Mouse (Mus musculus): ENCODE measurements around the gene Tmem247. TPM values are rescaled to one million over a fixed set of nuclear protein-coding genes. Genes with fewer than 3 reads are reported as not detected.

The Tmem247 gene
- total and polyA plus RNA-seq, 2 experiments from 2014 or later: not detected

GRCm38 (mm10) chr17:86880461-86881044, 36.6 kb upstream of the Tmem247 start:
- Histone ChIP-seq H3K9me3 (ENCODE audit: low read length) (no peaks in the 10 kb centered on the region), H3K27me3 (ENCODE audit: insufficient read depth, low read length) (no peaks in the 10 kb centered on the region), H3K4me1 (ENCODE audit: insufficient read depth, low read length) (no peaks in the 10 kb centered on the region), H3K4me2 (ENCODE audit: low read depth, low read length, poor library complexity, severe bottlenecking) (no peak overlapping the region), H3K27ac (ENCODE audit: low read depth, low read length) (no peak overlapping the region), H3K36me3 (ENCODE audit: insufficient read depth, low read length) (no peaks in the 10 kb centered on the region), H3K9ac (replicated peaks; ENCODE audit: low read length, poor library complexity, severe bottlenecking) (no peak overlapping the region), H3K4me3 (ENCODE audit: low read depth, low read length) (no peak overlapping the region)
- no peak for DNase-seq (ENCODE audit: low spot score)
- no peak for ATAC-seq (ENCODE audit: low FRiP score)
- no peak for TF ChIP-seq CTCF (IDR thresholded peaks at IDR 0.05)
- WGBS: 91% methylated on average over 4 of the region's 4 CpGs

- DNase-seq (ENCODE audit: low spot score) (no peak), ATAC-seq (ENCODE audit: low FRiP score) (no peak)
- WGBS: 74% methylated on average over 4 of the region's 4 CpGs
- H3K36me3 ChIP-seq (ENCODE audit: insufficient read depth, low read length): no peaks in the 10 kb centered on the region
- H3K4me3 ChIP-seq (ENCODE audit: low read depth, low read length): no peak overlapping the region
- TF ChIP-seq CTCF (IDR thresholded peaks at IDR 0.05): no peak
- H3K4me2 ChIP-seq (ENCODE audit: low read depth, low read length, poor library complexity, severe bottlenecking): no peak overlapping the region
- no peak overlapping the region for H3K27ac ChIP-seq (ENCODE audit: low read depth, low read length)
- no peaks in the 10 kb centered on the region for H3K4me1 ChIP-seq (ENCODE audit: insufficient read depth, low read length)
- H3K9ac ChIP-seq (replicated peaks; ENCODE audit: low read length, poor library complexity, severe bottlenecking): no peak overlapping the region
- H3K9me3 ChIP-seq (ENCODE audit: low read length): no peaks in the 10 kb centered on the region
- H3K27me3 ChIP-seq (ENCODE audit: insufficient read depth, low read length): no peaks in the 10 kb centered on the region; the same call in 1 of the 2 replicates
Measured at GRCm38 (mm10) chr17:86895191-86895590, 22.0 kb upstream of the Tmem247 start.

GRCm38 (mm10) chr17:86897486-86898165, 19.5 kb upstream of the Tmem247 start:
- no peak for DNase-seq (ENCODE audit: low spot score)
- H3K9me3 ChIP-seq (ENCODE audit: low read length): no peaks in the 10 kb centered on the region
- 94% methylated on average over 6 of the region's 6 CpGs for WGBS
- H3K4me3 ChIP-seq (ENCODE audit: low read depth, low read length): no peak overlapping the region
- no peak for TF ChIP-seq CTCF (IDR thresholded peaks at IDR 0.05)
- no peak overlapping the region for H3K9ac ChIP-seq (replicated peaks; ENCODE audit: low read length, poor library complexity, severe bottlenecking)
- H3K4me1 ChIP-seq (ENCODE audit: insufficient read depth, low read length): no peaks in the 10 kb centered on the region
- no peak overlapping the region for H3K4me2 ChIP-seq (ENCODE audit: low read depth, low read length, poor library complexity, severe bottlenecking)
- no peak overlapping the region for H3K27ac ChIP-seq (ENCODE audit: low read depth, low read length)
- H3K36me3 ChIP-seq (ENCODE audit: insufficient read depth, low read length): no peaks in the 10 kb centered on the region
- H3K27me3 ChIP-seq (ENCODE audit: insufficient read depth, low read length): no peaks in the 10 kb centered on the region; the same call in 1 of the 2 replicates
- ATAC-seq (ENCODE audit: low FRiP score): no peak

GRCm38 (mm10) chr17:86899821-86900220, 17.3 kb upstream of the Tmem247 start:
- H3K9me3 ChIP-seq (ENCODE audit: low read length): no peaks in the 10 kb centered on the region
- H3K27me3 ChIP-seq (ENCODE audit: insufficient read depth, low read length): no peaks in the 10 kb centered on the region; the same call in 1 of the 2 replicates
- no peak overlapping the region for H3K27ac ChIP-seq (ENCODE audit: low read depth, low read length)
- H3K4me2 ChIP-seq (ENCODE audit: low read depth, low read length, poor library complexity, severe bottlenecking): no peak overlapping the region
- no peak overlapping the region for H3K4me3 ChIP-seq (ENCODE audit: low read depth, low read length)
- H3K9ac ChIP-seq (replicated peaks; ENCODE audit: low read length, poor library complexity, severe bottlenecking): no peak overlapping the region
- H3K4me1 ChIP-seq (ENCODE audit: insufficient read depth, low read length): 0 out of 2 replicates have a peak, but pooled peaks cover 2% of the 10 kb centered on the region
- no peak for TF ChIP-seq CTCF (IDR thresholded peaks at IDR 0.05)
- 92% methylated on average over 5 of the region's 5 CpGs for WGBS
- ATAC-seq (ENCODE audit: low FRiP score) (no peak), DNase-seq (ENCODE audit: low spot score) (no peak)
- no peaks in the 10 kb centered on the region for H3K36me3 ChIP-seq (ENCODE audit: insufficient read depth, low read length)

GRCm38 (mm10) chr17:86900564-86900963, 16.6 kb upstream of the Tmem247 start:
- Histone ChIP-seq H3K36me3 (ENCODE audit: insufficient read depth, low read length) (no peaks in the 10 kb centered on the region), H3K4me3 (ENCODE audit: low read depth, low read length) (no peak overlapping the region), H3K27me3 (ENCODE audit: insufficient read depth, low read length) (no peaks in the 10 kb centered on the region), H3K4me1 (ENCODE audit: insufficient read depth, low read length) (0 out of 2 replicates have a peak, but pooled peaks cover 5% of the 10 kb centered on the region), H3K9ac (replicated peaks; ENCODE audit: low read length, poor library complexity, severe bottlenecking) (no peak overlapping the region), H3K9me3 (ENCODE audit: low read length) (no peaks in the 10 kb centered on the region), H3K4me2 (ENCODE audit: low read depth, low read length, poor library complexity, severe bottlenecking) (no peak overlapping the region), H3K27ac (ENCODE audit: low read depth, low read length) (no peak overlapping the region)
- TF ChIP-seq CTCF (IDR thresholded peaks at IDR 0.05): no peak
- ATAC-seq (ENCODE audit: low FRiP score) (no peak), DNase-seq (ENCODE audit: low spot score) (no peak)
- 84% methylated on average over 5 of the region's 5 CpGs for WGBS

GRCm38 (mm10) chr17:86902399-86903067, 14.6 kb upstream of the Tmem247 start:
- no peak overlapping the region for H3K4me3 ChIP-seq (ENCODE audit: low read depth, low read length)
- H3K4me2 ChIP-seq (ENCODE audit: low read depth, low read length, poor library complexity, severe bottlenecking): no peak overlapping the region
- H3K27ac ChIP-seq (ENCODE audit: low read depth, low read length): no peak overlapping the region
- no peak for TF ChIP-seq CTCF (IDR thresholded peaks at IDR 0.05)
- 91% methylated on average over 14 of the region's 14 CpGs for WGBS
- peaks cover under 1% of the 10 kb centered on the region; the same call in 1 of the 2 replicates for H3K27me3 ChIP-seq (ENCODE audit: insufficient read depth, low read length)
- H3K9me3 ChIP-seq (ENCODE audit: low read length): no peaks in the 10 kb centered on the region
- H3K4me1 ChIP-seq (ENCODE audit: insufficient read depth, low read length): 0 out of 2 replicates have a peak, but pooled peaks cover 5% of the 10 kb centered on the region
- H3K36me3 ChIP-seq (ENCODE audit: insufficient read depth, low read length): no peaks in the 10 kb centered on the region
- ATAC-seq (ENCODE audit: low FRiP score) (no peak), DNase-seq (ENCODE audit: low spot score) (no peak)
- H3K9ac ChIP-seq (replicated peaks; ENCODE audit: low read length, poor library complexity, severe bottlenecking): no peak overlapping the region

Data from midbrain, postnatal 0 days (tissue).